Mouse (Mus musculus) embryo, embryonic 11.5 days (tissue): ENCODE data around the gene Zbtb48.
"Not testable (repeated sequence)": the region's sequence is repeated elsewhere in the genome, so short reads cannot be mapped to it uniquely, and the experiment has no call there.

Experiments
- DNase-seq: peaks from one replicate; pipeline ENCODE4 v3.0.0-alpha.2; 2012; ENCODE audit warnings: low read depth, low spot score

The Zbtb48 gene

GRCm38 (mm10) chr4:152027524-152027923 is at the start of gene Zbtb48:
Gene Zbtb48 (minus strand): TSS chr4:152027671.
- peak; percentile 93 for DNase-seq

- no peak for DNase-seq
Observed at GRCm38 (mm10) chr4:152077191-152077590, 49.7 kb upstream of the Zbtb48 start.

DNA sequence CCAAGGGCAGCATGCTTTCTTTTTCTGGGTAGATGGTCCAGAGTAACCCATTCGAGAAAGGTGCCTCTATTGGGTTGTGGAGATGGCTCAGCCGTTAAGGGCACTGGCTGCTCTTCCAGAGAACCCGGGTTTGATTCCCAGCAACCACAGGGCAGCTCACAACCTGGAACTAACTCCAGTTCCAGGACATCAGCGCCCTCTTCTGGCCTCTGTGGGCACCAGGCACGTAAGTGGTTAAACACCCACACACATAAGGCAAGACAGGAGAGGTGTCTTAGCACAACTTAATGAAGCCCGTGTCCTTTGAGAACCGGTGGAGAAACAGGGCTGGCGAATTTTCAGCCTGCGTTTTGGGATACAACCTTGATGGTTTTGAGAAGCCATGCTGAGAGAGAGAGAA is 47.1 kb upstream of the Zbtb48 start:
- no peak for DNase-seq

GRCm38 (mm10) chr4:152073715-152074114 is 46.2 kb upstream of the Zbtb48 start:
- DNase-seq: no peak

GRCm38 (mm10) chr4:152072655-152073054 is 45.2 kb upstream of the Zbtb48 start:
- DNase-seq: no peak

DNA sequence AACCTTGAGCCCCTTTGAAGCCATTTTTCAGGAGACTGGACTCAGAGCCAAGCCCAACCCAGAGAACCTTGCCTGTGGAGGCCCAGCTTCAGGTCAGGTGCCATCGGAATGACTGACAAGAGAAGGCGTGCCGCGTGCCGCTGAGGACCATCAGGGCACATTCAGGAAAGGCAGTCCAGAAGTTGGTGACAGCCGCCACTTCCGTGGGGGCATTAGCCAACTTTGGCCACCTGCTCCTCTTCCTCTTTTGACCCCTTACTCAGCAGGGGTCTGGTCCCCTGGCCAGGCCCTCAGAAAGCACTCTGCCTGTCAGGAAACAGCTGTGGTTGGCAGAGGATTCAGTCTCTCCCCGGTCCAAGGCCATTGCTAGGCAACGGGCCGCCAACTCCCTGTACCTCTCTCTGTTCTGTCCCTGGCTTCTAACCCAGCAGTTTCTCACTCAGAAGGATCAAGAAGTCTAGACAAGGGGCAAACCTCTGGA is 44.7 kb upstream of the Zbtb48 start, which contains the start of gene Plekhg5:
Gene Plekhg5, plus strand, starts transcription at position 378 of the 481 bp plus-strand sequence.
- DNase-seq: no peak

DNA sequence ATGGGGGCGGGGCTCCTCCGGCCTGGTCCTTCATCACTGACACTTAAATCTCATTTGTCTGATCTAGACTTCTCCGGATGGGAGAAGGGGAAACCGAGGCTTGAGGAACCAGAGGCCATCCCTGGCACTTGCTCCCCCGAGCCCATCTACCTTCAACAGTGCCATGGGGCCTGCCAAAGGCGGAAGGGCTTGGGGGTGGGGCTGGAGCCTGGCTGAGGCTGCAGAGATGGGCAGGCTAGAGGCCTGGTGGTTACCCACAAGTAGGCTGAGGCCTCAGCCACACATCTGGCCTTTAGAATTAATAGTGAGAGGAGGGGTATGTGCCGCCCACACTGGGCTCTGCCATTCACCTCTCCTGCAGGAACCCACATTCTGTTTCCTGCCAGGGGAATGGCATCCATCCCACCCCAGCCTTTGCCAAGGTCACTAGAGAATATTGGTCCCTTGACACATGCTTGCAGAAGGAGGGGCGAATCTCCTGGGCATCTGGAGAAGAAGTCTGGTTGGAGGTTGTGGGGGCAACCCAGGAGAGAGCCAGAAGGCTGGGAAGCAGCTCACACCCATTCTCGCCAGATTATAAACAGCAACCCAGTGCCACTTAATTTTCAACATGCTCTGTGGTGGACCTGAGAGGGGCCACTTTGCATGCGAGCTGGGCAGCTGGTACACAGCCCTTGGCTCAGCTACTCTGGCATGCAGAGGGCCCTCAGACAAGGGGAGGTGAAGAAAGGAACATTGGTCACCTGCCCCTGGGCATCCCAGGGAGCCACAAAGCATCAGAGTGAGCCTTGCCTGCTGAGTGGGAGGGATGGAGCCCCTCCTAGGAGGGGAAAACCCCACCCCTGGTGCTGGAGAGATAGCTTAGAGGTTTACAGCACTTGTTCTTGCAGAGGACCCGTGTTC is 43.3 kb upstream of the Zbtb48 start:
- no peak for DNase-seq

GRCm38 (mm10) chr4:152069245-152069644 is 41.8 kb upstream of the Zbtb48 start:
- no peak for DNase-seq

GRCm38 (mm10) chr4:152068166-152068724 is 40.8 kb upstream of the Zbtb48 start:
- DNase-seq: no peak

DNA sequence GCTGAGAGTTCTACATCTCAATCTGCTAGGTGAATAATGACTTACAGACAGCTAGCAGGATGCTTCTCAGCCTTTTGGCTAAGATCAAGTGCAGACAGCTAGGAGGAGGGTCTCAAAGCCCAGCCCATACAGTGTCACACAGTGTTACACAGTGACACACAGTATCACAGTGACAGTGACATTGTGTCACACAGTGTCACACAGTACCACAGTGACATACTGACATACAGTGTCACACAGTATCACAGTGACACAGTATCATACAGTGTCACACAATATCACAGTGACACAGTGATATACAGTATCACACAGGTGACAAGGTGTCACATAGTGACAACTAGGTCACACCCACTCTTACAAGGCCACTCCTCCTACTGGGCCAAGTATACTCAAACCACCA is 39.8 kb upstream of the Zbtb48 start:
- DNase-seq: no peak

- DNase-seq: no peak
Observed at GRCm38 (mm10) chr4:152062390-152063110, 35.1 kb upstream of the Zbtb48 start.

- no peak for DNase-seq
Observed at GRCm38 (mm10) chr4:152044609-152045008, 17.1 kb upstream of the Zbtb48 start.

DNA sequence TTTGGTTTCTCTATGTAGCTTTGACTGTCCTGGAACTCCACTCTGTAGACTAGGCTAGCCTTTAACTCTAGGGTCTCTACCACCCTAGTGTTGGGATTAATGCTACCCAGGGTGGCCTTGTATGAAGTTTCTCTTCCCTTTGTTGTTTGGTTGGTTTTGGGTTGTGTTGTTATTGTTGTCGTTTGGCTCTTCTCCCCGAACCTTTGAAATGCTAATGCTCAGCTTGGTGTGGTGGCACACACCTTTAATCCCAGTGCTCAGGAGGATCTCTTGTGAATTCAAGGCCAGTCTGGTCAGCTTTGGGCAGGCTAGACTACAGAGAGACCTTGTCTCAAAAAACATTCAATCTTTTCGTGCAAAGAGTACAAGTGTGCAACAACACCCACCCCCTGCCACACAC is 15.7 kb upstream of the Zbtb48 start:
- DNase-seq: no peak

- no peak for DNase-seq
Observed at GRCm38 (mm10) chr4:152041924-152042641, 14.6 kb upstream of the Zbtb48 start.

- DNase-seq: no peak
Observed at GRCm38 (mm10) chr4:152039831-152040310, 12.4 kb upstream of the Zbtb48 start.

DNA sequence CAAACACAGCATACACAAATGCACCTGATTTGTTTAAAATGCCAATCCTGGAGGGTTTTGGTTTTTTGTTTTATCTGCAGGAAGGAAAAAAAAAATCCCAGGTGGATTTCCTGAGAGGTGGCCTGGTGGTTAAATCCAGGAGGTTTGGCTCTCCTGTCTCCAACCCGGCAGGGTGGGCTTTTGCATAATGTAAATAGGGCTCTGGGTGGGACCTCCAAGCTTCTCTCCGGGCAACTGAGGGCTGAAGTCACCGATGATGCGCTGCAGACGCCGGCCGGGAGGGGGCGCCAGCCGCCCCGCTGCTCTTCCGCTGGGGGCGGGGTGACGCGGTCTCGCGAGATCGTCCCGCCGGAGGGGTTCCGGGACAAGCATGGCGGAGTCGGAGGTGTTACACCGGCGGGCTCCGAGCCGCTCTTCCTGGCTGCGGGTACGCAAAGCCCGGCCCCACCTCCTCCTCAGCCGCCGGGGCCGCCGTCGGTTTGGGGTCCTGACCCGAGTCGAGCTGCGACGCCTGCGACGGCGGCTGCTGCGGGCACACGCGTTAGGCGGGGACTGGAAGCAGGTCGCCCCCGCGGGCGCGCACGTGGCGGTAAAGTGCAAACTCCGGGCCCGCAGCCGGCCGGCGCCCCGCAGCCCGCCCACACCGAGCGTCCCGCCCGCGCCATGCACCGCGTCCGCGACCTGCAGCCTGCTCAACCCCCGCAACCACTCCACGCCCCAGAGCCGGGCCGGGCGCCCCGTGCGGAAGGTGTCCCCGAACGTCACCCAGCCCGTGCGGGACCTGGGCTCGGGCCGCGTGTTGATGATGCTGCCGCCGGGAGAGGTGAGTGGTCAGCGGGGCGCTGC is 11.7 kb upstream of the Zbtb48 start, which contains the start of gene Nol9:
Gene Nol9, plus strand, starts transcription at position 337 of the 846 bp plus-strand sequence.
- DNase-seq: peak; percentile 87

DNA sequence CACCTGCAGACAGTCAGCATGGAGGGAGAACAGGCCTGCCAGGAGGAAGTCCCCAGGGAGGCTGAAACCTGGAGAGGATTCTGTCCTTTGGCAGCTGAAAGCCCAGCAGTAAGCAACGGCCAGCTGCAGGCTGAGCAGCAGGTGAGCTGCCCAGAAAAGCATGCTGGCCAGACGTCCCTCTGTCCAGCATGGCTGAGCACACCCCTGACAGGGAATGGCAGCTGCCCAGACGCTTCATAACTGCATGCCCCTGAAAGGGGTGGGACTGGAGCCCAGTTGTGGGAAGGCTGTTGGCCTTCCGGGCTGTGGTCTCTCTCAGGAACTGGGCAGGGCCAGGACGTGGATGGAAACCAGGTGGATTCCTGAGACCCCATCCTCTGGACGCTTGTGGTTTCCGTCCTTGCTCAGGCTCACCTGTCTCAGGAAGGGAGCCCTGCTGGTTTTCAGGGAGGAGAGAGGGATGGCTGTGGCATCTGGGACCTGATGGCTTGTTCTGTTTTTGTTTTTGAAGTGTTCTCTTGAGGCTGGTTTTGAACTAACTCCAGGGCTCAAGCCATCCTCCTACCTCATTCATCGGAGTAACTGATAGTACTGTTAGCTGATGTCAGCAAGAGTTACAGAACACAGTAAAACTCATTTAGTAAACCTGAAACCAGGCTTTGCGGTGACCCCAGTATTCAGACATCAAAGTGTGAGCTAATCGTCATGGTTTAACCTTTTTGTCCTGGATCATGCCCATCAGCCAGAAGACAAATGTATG is 10.9 kb upstream of the Zbtb48 start, which contains the start of gene Tas1r1:
Gene Tas1r1, minus strand, starts transcription at position 344 of the 760 bp plus-strand sequence.
- DNase-seq: no peak

- DNase-seq: not testable (repeated sequence)
Observed at GRCm38 (mm10) chr4:152036464-152036863, 9.0 kb upstream of the Zbtb48 start.

DNA sequence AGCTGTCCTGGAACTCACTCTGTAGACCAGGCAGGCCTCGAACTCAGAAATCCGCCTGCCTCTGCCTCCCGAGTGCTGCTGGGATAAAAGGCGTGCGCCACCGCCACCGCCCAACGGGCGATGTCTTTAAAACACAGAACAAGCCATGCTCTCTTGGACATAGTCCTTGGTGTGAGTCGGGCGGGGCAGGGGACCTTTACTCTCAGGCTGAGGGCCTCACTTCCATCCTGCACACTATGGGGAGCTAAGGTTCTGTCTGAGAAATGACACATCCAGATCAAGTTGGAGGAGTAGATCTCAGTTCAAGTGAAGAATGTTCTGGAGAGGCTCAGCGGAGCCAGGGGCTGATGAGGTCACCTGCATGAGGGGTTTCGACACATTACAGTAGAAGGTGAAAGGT is 5.5 kb upstream of the Zbtb48 start:
- no peak for DNase-seq
